Mouse (Mus musculus) neutrophil, adult 5-6 weeks (primary cell): Measurements from ENCODE around the gene Myh4. TPM values are rescaled to one million over a fixed set of nuclear protein-coding genes. Genes with fewer than 3 reads are reported as not detected.

Source experiments
- total RNA-seq: library from RNA; stranded (forward); fragments of 200-1000 nt; gene quantifications from 2 replicates; pipeline ENCODE4 v1.2.3, GENCODE M21; 2017

Gene Myh4
- total RNA-seq, 1 experiment from 2014 or later, result not detected

Other genes starting within 250 kb of the Myh4 start
- 1.1 and 2.8 TPM in 2 replicates for gene Tmem220, start 212.9 kb upstream of the Myh4 start, total RNA-seq
- gene Adprm, start 185.4 kb upstream of the Myh4 start, total RNA-seq, result 36.1 and 43.3 TPM in 2 replicates
- 9.9 and 14.5 TPM in 2 replicates for gene Sco1, start 185.4 kb upstream of the Myh4 start, total RNA-seq
- not detected in 2 replicates for gene Myh3, start 159.7 kb upstream of the Myh4 start, total RNA-seq
- not detected in 2 replicates for gene Myh2, start 67.0 kb upstream of the Myh4 start, total RNA-seq
- gene Myh1, start 38.0 kb upstream of the Myh4 start, total RNA-seq, result not detected in 2 replicates
- gene Myh8, start 39.1 kb downstream of the Myh4 start, total RNA-seq, result not detected in 2 replicates
- not detected in 2 replicates for gene Myh13, start 83.6 kb downstream of the Myh4 start, total RNA-seq
- gene Gas7, start 217.4 kb downstream of the Myh4 start, total RNA-seq, result 6.0 and 6.5 TPM in 2 replicates